Mouse (Mus musculus): ENCODE results near the gene Myof. TPM values are rescaled to one million over a fixed set of nuclear protein-coding genes. Genes with fewer than 3 reads are reported as not detected.

Gene Myof
- total RNA-seq, 1 experiment from 2014 or later, result 5.6 TPM

GRCm38 (mm10) chr19:37912501-37912900, 130.9 kb downstream of the Myof start:
- ATAC-seq (ENCODE audit: extremely low read depth, insufficient number of reproducible peaks, low FRiP score, poor library complexity, severe bottlenecking), result no peak

- no peak for ATAC-seq (ENCODE audit: extremely low read depth, insufficient number of reproducible peaks, low FRiP score, poor library complexity, severe bottlenecking)
These were observed 133.5 kb downstream of the Myof start for GRCm38 (mm10) chr19:37909830-37910261.

GRCm38 (mm10) chr19:37907451-37908320, 135.7 kb downstream of the Myof start:
- ATAC-seq (ENCODE audit: extremely low read depth, insufficient number of reproducible peaks, low FRiP score, poor library complexity, severe bottlenecking), result no peak

GRCm38 (mm10) chr19:37906916-37907315, 136.5 kb downstream of the Myof start:
- no peak for ATAC-seq (ENCODE audit: extremely low read depth, insufficient number of reproducible peaks, low FRiP score, poor library complexity, severe bottlenecking)

GRCm38 (mm10) chr19:37896081-37896480, 147.3 kb downstream of the Myof start:
- ATAC-seq (ENCODE audit: extremely low read depth, insufficient number of reproducible peaks, low FRiP score, poor library complexity, severe bottlenecking), result no peak

- ATAC-seq (ENCODE audit: extremely low read depth, insufficient number of reproducible peaks, low FRiP score, poor library complexity, severe bottlenecking), result no peak
These were observed 152.4 kb downstream of the Myof start for GRCm38 (mm10) chr19:37891006-37891405.

GRCm38 (mm10) chr19:37886355-37887120, 156.8 kb downstream of the Myof start:
- no peak for ATAC-seq (ENCODE audit: extremely low read depth, insufficient number of reproducible peaks, low FRiP score, poor library complexity, severe bottlenecking)

GRCm38 (mm10) chr19:37881431-37882081, 161.8 kb downstream of the Myof start:
- no peak for ATAC-seq (ENCODE audit: extremely low read depth, insufficient number of reproducible peaks, low FRiP score, poor library complexity, severe bottlenecking)

- ATAC-seq (ENCODE audit: extremely low read depth, insufficient number of reproducible peaks, low FRiP score, poor library complexity, severe bottlenecking), result no peak
These were observed 165.7 kb downstream of the Myof start for GRCm38 (mm10) chr19:37877511-37878167.

- ATAC-seq (ENCODE audit: extremely low read depth, insufficient number of reproducible peaks, low FRiP score, poor library complexity, severe bottlenecking), result 0 out of 2 replicates have a peak, but pooled peaks have one; percentile 6
These were observed 166.7 kb downstream of the Myof start for GRCm38 (mm10) chr19:37876605-37877245.

GRCm38 (mm10) chr19:37873499-37873898, 169.9 kb downstream of the Myof start:
- ATAC-seq (ENCODE audit: extremely low read depth, insufficient number of reproducible peaks, low FRiP score, poor library complexity, severe bottlenecking), result no peak

- ATAC-seq (ENCODE audit: extremely low read depth, insufficient number of reproducible peaks, low FRiP score, poor library complexity, severe bottlenecking), result no peak
These were observed 175.8 kb downstream of the Myof start for GRCm38 (mm10) chr19:37867592-37867991.

- no peak for ATAC-seq (ENCODE audit: extremely low read depth, insufficient number of reproducible peaks, low FRiP score, poor library complexity, severe bottlenecking)
These were observed 176.4 kb downstream of the Myof start for GRCm38 (mm10) chr19:37866994-37867393.

GRCm38 (mm10) chr19:37861171-37861570, 182.2 kb downstream of the Myof start:
- no peak for ATAC-seq (ENCODE audit: extremely low read depth, insufficient number of reproducible peaks, low FRiP score, poor library complexity, severe bottlenecking)

- ATAC-seq (ENCODE audit: extremely low read depth, insufficient number of reproducible peaks, low FRiP score, poor library complexity, severe bottlenecking), result no peak
These were observed 183.1 kb downstream of the Myof start for GRCm38 (mm10) chr19:37860267-37860666.

- no peak for ATAC-seq (ENCODE audit: extremely low read depth, insufficient number of reproducible peaks, low FRiP score, poor library complexity, severe bottlenecking)
These were observed 184.8 kb downstream of the Myof start for GRCm38 (mm10) chr19:37858406-37859081.

GRCm38 (mm10) chr19:37852056-37852455, 191.3 kb downstream of the Myof start:
- no peak for ATAC-seq (ENCODE audit: extremely low read depth, insufficient number of reproducible peaks, low FRiP score, poor library complexity, severe bottlenecking)

GRCm38 (mm10) chr19:37851590-37852038, 191.8 kb downstream of the Myof start:
- ATAC-seq (ENCODE audit: extremely low read depth, insufficient number of reproducible peaks, low FRiP score, poor library complexity, severe bottlenecking), result no peak

Data from neutrophil, adult 5-6 weeks (primary cell).